Mouse (Mus musculus) heart, embryonic 14.5 days (tissue): Measurements from ENCODE around the gene Vps25. TPM values are rescaled to one million over a fixed set of nuclear protein-coding genes. Genes with fewer than 3 reads are reported as not detected.

Experiments used
- ATAC-seq: fragments of 200-750 bp; cut with Nextera tagmentation; 2 replicates; pipeline ENCODE4 v1.8.0; 2017; ENCODE audit warnings: low read depth, moderate TSS enrichment; ENCODE audit not compliant: insufficient number of reproducible peaks, insufficient read depth, low FRiP score
- H3K27ac ChIP-seq, 2 experiments: fragments of 200-500 bp in 1 of 2; fragments of 300-500 bp in 1 of 2; sonication (generic) in 1 of 2; replicated peaks in 1 of 2; 2 replicates each; pipeline ENCODE4 v1.5.1; 2012 to 2014; ENCODE audit warnings: low read depth in 2 of 2, low read length in 2 of 2, control low read depth in 1 of 2, mild to moderate bottlenecking in 1 of 2, mixed read lengths in 1 of 2; ENCODE audit not compliant: control insufficient read depth in 1 of 2, insufficient read depth in 1 of 2
- H3K27me3 ChIP-seq: fragments of 300-500 bp; sonication (generic); 2 replicates; pipeline ENCODE4 v1.6.1; 2014; ENCODE audit warnings: mild to moderate bottlenecking, low read length, control low read depth; ENCODE audit not compliant: control insufficient read depth, insufficient read depth
- H3K36me3 ChIP-seq: fragments of 300-500 bp; sonication (generic); 2 replicates; pipeline ENCODE4 v1.6.1; 2014; ENCODE audit warnings: mild to moderate bottlenecking, control low read depth, low read length, mixed read lengths; ENCODE audit not compliant: control insufficient read depth, insufficient read depth
- H3K4me1 ChIP-seq, 2 experiments: fragments of 200-500 bp in 1 of 2; fragments of 300-500 bp in 1 of 2; sonication (generic) in 1 of 2; 2 replicates each; pipeline ENCODE4 v1.6.1; 2012 to 2014; ENCODE audit warnings: low read length in 2 of 2, control low read depth in 1 of 2, mixed read lengths in 1 of 2; ENCODE audit not compliant: control insufficient read depth in 2 of 2, insufficient read depth in 2 of 2
- H3K4me2 ChIP-seq: fragments of 300-500 bp; sonication (generic); 2 replicates; pipeline ENCODE4 v1.6.1; 2014; ENCODE audit warnings: mild to moderate bottlenecking, low read length
- H3K4me3 ChIP-seq, 2 experiments: fragments of 200-500 bp in 1 of 2; fragments of 300-500 bp in 1 of 2; sonication (generic) in 1 of 2; 2 replicates each; pipeline ENCODE4 v1.5.1; 2012 to 2014; ENCODE audit warnings: low read length in 2 of 2, mild to moderate bottlenecking in 2 of 2, control low read depth in 1 of 2, low read depth in 1 of 2, moderate library complexity in 1 of 2; ENCODE audit not compliant: control insufficient read depth in 1 of 2, insufficient read depth in 1 of 2
- H3K9ac ChIP-seq: fragments of 300-500 bp; sonication (generic); 2 replicates; pipeline ENCODE4 v1.6.1; 2014; ENCODE audit warnings: mild to moderate bottlenecking, low read length
- H3K9me3 ChIP-seq: fragments of 300-500 bp; sonication (generic); 2 replicates; pipeline ENCODE4 v1.6.1; 2016; ENCODE audit warnings: low read length, control low read depth; ENCODE audit not compliant: control insufficient read depth
- WGBS: fragments of 180-500 bp; shearing (Covaris S2); extraction: QIAGEN DNeasy Blood & Tissue Kit; methylation state at CpG from one replicate; pipeline ENCODE4 v1.1.7; 2014; 5-methylcytosine and 5-hydroxymethylcytosine counted together
- polyA plus RNA-seq: library from polyadenylated mRNA; unstranded; fragments of >200 nt; fragmentation: Nextera tagmentation; extraction: Ambion mirVana; gene quantifications from 2 replicates; pipeline ENCODE4 v1.2.1, GENCODE M21; 2014

Gene Vps25
- polyA plus RNA-seq, result 111 and 123 TPM in 2 replicates

- WGBS, result under 1% methylated on average over 40 of the region's 40 CpGs
- H3K36me3 ChIP-seq, result peaks cover 16% of the 10 kb centered on the region
- peak within 1 kb of the TSS; percentile 77 for H3K4me2 ChIP-seq
- H3K4me1 ChIP-seq, result peaks cover 8 to 33% of the 10 kb centered on the region in 2 experiments
- no peaks in the 10 kb centered on the region for H3K9me3 ChIP-seq
- H3K9ac ChIP-seq, result peak within 1 kb of the TSS; percentile 92
- peak within 1 kb of the TSS; percentile 77 to 90 for H3K4me3 ChIP-seq
- H3K27ac ChIP-seq, result peak within 1 kb of the TSS; percentile 88 to 90
- H3K27me3 ChIP-seq, result no peaks in the 10 kb centered on the region
- ATAC-seq, result peak; percentile 64
Measured at GRCm38 (mm10) chr11:101253613-101254389, at the start of gene Vps25. Gene Vps25 (plus strand): TSS chr11:101253707.

- Histone ChIP-seq H3K4me3 (no peak overlapping the region), H3K36me3 (peaks cover 81% of the 10 kb centered on the region), H3K4me1 (no peaks in the 10 kb centered on the region), H3K27ac (no peak overlapping the region), H3K4me2 (no peak overlapping the region), H3K27me3 (no peaks in the 10 kb centered on the region), H3K9me3 (no peaks in the 10 kb centered on the region), H3K9ac (no peak overlapping the region)
- no peak for ATAC-seq
- WGBS, result 36% methylated on average over 3 of the region's 3 CpGs
Measured at GRCm38 (mm10) chr11:101211970-101212369, 41.5 kb upstream of the Vps25 start.

DNA sequence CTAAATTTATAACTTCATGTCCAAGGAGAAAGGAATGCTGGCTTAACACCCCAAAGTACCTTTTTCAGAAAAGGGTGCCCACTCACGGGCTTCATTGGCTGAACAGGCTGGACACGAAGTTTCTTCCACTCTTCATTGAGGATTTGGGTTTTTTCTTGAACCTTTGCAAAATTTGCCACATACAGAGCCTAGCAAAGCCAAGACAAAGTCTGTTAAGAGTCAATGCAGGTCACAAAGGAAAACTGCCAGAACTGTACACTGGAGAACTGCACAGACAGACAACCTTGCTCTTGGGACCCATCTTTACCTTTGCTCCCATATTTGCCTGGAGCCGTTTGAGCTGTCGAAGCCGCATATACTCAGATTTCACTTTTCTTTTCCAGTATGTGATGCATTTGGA is 36.6 kb upstream of the Vps25 start:
- peaks cover 58% of the 10 kb centered on the region for H3K36me3 ChIP-seq
- no peak for ATAC-seq
- no peaks in the 10 kb centered on the region for H3K27me3 ChIP-seq
- no peaks in the 10 kb centered on the region for H3K9me3 ChIP-seq
- no peak overlapping the region for H3K4me3 ChIP-seq
- no peak overlapping the region for H3K27ac ChIP-seq
- WGBS, result 90% methylated on average over 5 of the region's 5 CpGs
- H3K4me1 ChIP-seq, result no peaks in the 10 kb centered on the region
- no peak overlapping the region for H3K9ac ChIP-seq
- no peak overlapping the region for H3K4me2 ChIP-seq

- no peaks in the 10 kb centered on the region for H3K4me1 ChIP-seq
- no peak for ATAC-seq
- no peak overlapping the region for H3K27ac ChIP-seq
- no peaks in the 10 kb centered on the region for H3K27me3 ChIP-seq
- H3K4me2 ChIP-seq, result no peak overlapping the region
- H3K9ac ChIP-seq, result no peak overlapping the region
- WGBS, result 76% methylated on average over 10 of the region's 10 CpGs
- no peaks in the 10 kb centered on the region for H3K9me3 ChIP-seq
- H3K4me3 ChIP-seq, result no peak overlapping the region
- H3K36me3 ChIP-seq, result peaks cover 50% of the 10 kb centered on the region
Measured at GRCm38 (mm10) chr11:101218436-101219055, 35.0 kb upstream of the Vps25 start.

DNA sequence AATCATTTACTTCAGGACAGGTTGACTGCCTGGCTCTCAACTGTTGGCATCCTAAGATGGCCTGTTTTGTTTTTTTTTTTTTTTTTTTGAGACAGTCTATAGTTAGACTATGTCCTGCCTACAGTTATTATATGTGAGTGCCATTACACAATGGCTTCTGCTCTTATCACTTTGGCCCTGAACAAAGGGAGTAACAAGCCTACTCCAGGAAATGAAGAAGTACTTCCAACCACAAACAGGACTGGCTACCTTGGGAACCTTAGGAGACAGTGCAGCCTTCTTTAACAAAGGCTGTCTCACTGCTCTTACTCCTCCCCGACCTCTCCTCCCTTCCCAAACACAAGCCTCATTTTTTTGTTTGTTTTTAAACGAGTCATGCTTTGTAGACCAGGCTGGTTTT is 32.7 kb upstream of the Vps25 start:
- WGBS, result 48% methylated on average over 2 of the region's 2 CpGs
- peak overlapping the region; percentile 49 to 75; a peak in 3 of 4 replicates for H3K27ac ChIP-seq

DNA sequence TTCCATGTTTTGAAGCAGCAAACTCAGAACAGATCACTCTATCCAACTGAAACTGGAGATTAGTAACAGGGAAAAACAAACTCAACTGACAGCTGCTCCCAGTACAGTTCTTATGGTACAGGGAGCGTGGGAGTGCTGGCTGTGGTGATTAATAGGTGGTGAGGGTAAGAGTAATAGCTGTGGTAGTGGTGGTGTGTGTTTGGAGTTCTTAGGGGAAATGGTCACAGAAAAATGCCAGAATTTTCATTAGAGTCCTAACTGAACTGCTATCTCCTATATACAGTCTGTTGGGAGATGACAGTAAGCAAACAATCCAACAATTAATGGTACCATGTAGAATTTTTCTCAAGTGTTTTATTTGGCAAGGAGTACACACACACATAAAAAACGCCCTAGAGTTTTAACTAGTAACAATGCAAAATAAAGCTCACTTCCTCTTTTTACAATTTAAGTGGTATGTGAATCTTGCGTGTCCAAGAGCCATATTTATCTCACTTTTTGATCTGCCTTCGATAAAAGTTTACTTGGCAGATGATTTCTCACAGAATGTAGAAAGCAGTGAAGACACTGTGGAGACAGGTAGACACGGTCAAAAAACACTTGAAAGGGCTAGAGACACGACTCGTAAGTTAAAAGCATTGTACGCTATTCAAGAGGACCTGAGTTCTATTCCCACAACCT is 32.1 kb upstream of the Vps25 start:
- H3K9ac ChIP-seq, result no peak overlapping the region
- no peak overlapping the region for H3K4me2 ChIP-seq
- peak overlapping the region; percentile 49 to 75; a peak in 3 of 4 replicates for H3K27ac ChIP-seq
- no peak overlapping the region for H3K4me3 ChIP-seq
- peaks cover 0 to 6% of the 10 kb centered on the region in 2 experiments; a peak in 2 of 4 replicates for H3K4me1 ChIP-seq
- 79% methylated on average over 8 of the region's 8 CpGs for WGBS
- no peaks in the 10 kb centered on the region for H3K27me3 ChIP-seq
- no peaks in the 10 kb centered on the region for H3K9me3 ChIP-seq
- peaks cover 21% of the 10 kb centered on the region for H3K36me3 ChIP-seq
- no peak for ATAC-seq

More for the DNA sequence above, 32.7 kb upstream of the Vps25 start:
- H3K36me3 ChIP-seq, result peaks cover 27% of the 10 kb centered on the region
- H3K27me3 ChIP-seq, result no peaks in the 10 kb centered on the region
- ATAC-seq, result no peak
- H3K4me3 ChIP-seq, result no peak overlapping the region
- no peaks in the 10 kb centered on the region for H3K9me3 ChIP-seq
- H3K4me2 ChIP-seq, result no peak overlapping the region
- H3K9ac ChIP-seq, result no peak overlapping the region
- H3K4me1 ChIP-seq, result peaks cover 0 to 6% of the 10 kb centered on the region in 2 experiments; a peak in 2 of 4 replicates

DNA sequence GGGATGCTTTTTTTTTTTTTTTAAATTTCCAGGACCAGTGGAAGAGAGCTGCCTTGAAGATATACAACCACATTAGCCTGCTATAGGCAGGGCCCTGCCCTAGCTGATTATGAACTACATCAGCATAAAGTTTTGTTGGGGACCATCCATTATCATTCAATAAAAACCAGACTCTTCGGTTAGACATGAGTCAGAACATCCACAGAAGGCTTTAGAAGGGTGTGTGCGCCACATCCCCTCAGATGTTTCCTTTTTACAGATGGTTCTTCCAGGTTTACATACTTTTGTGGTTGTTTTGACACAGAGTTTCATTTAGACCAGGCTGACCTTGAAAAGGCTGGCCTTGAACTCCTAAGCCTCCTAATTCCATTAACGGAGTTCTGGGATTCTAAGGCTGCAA is 29.2 kb upstream of the Vps25 start:
- no peaks in the 10 kb centered on the region for H3K36me3 ChIP-seq
- H3K4me2 ChIP-seq, result no peak overlapping the region
- WGBS, result 82% methylated on average over 3 of the region's 3 CpGs
- H3K9me3 ChIP-seq, result no peaks in the 10 kb centered on the region
- peaks cover 0 to 8% of the 10 kb centered on the region in 2 experiments; a peak in 2 of 4 replicates for H3K4me1 ChIP-seq
- no peak overlapping the region for H3K9ac ChIP-seq
- no peak overlapping the region for H3K4me3 ChIP-seq
- no peak for ATAC-seq
- H3K27ac ChIP-seq, result no peak overlapping the region
- no peaks in the 10 kb centered on the region for H3K27me3 ChIP-seq
